Mouse (Mus musculus): ENCODE measurements at regions not wholly inside any gene's neighbourhood (a gene's known extent, or its start where the extent isn't known, plus 50 kb on each side); places are given as distances from the start of the nearest gene placed in this dataset.

DNA sequence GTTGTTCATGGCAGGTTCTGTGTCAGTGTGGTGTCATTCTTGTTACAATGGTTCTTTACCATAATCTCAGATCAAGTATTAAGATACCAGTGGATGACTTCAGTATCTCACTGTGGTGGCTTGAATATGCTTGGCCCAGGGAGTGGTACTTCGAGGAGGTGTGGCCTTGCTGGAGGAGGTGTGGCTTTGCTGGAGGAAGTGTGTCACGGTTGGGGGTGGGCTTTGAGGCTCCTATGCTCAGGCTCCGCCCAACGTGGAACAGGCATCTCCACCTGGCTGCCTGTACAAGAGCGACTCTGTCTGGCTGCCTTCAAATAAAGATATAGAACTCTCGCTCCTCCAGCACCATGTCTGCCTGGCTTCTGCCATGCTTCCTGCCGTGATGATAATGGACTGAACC, 63.6 kb downstream of the Cd2 start:
- DNase-seq, result no peak

- DNase-seq, result no peak
These were observed 67.8 kb downstream of the Cd2 start for GRCm38 (mm10) chr3:101219897-101220296.

DNA sequence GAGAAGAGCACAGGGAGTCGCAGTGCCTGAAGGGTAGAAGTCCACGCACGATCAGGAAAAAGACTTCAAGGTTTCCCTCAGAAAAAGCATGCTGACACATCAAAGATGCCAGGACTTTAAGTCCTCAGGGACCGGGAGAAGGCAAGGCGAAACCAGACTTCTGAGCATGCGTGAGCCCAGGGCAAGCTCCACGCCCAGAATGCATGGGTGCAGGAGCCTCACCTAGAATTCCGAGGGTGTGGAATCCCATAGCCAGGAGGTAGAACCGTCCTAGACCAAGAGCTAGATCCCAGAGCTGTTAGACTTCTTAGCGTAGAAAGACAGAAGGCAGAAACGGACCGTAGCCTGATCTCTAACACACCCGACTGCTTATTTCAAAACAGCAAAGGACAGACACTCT, 71.0 kb downstream of the Cd2 start:
- DNase-seq, result no peak

GRCm38 (mm10) chr3:101213212-101213562, 74.6 kb downstream of the Cd2 start:
- no peak for DNase-seq

- peak; percentile 79 to 90 for DNase-seq
These were observed 75.1 kb downstream of the Cd2 start for GRCm38 (mm10) chr3:101212403-101213211.

- DNase-seq, result peak; percentile 57 to 59
These were observed 75.8 kb downstream of the Cd2 start for GRCm38 (mm10) chr3:101211936-101212335.

DNA sequence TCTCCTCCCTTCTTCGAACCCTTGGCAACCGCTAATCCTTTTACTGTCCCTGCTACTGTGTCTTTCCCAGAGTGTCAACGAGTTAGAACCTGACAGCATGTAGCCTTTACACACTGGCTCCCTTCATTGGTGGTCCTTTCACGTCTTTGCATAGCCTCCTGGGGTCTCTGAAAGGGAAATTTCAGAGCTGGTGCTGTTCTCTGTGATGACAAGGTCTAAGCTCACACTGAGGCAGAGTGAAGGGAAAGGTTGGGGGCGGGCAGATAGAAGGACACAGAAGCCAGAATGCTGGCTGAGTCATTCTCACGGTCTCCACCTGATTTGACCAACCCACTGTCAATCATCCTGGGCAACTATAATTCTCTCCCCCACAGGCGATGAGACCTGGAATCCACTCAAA, 78.2 kb downstream of the Cd2 start:
- peak; percentile 19 to 22 for DNase-seq

- no peak for DNase-seq
These were observed 79.0 kb downstream of the Cd2 start for GRCm38 (mm10) chr3:101208751-101209150.

GRCm38 (mm10) chr3:101206172-101206571, 81.6 kb downstream of the Cd2 start:
- DNase-seq, result peak; percentile 51 to 57

GRCm38 (mm10) chr3:101194725-101195124, 84.6 kb upstream of the Ptgfrn start:
- DNase-seq, result no peak

GRCm38 (mm10) chr3:101194319-101194718, 84.2 kb upstream of the Ptgfrn start:
- no peak for DNase-seq

- peak; percentile 20 to 30 for DNase-seq
These were observed 81.4 kb upstream of the Ptgfrn start for GRCm38 (mm10) chr3:101191298-101191986.

DNA sequence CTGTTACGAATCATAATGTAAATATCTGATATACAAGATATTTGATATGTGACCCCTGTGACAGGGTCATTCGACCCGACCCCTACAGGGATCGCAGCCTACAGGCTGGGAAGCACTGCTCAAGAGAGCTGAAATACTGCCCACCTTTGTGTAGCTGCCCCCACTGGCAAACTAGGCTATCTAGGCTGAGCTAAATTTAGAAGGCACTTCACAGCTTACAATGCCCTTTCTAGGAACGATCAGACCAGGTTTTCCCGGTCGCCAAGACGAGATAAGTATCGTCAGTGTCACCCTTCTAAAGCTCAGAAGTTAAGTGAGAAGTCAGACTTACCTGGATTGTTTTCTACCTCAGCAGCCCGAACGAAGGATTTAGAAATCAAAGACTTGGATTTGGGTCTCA, 71.9 kb upstream of the Ptgfrn start:
- no peak for DNase-seq

DNA sequence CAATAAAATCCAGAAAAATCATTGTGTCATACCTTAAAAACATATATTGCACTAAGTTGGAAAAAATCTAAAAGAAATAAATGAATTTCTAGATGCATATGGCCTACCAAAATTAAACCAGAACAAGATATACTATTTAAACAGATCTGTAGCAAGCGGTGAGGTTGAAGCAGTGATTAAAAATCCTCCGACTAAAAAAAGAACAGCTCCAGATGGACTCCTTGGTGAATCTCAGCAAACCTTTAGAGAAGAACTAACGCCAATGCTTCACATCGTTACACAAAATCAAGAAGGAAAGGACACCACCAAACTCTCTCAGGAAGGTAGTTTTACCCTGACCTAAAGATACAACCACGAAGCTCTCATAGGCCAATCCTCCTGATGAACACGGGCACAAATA, 63.9 kb upstream of the Ptgfrn start:
- DNase-seq, result no peak

GRCm38 (mm10) chr3:101170037-101171019, 60.2 kb upstream of the Ptgfrn start:
- no peak for DNase-seq

DNA sequence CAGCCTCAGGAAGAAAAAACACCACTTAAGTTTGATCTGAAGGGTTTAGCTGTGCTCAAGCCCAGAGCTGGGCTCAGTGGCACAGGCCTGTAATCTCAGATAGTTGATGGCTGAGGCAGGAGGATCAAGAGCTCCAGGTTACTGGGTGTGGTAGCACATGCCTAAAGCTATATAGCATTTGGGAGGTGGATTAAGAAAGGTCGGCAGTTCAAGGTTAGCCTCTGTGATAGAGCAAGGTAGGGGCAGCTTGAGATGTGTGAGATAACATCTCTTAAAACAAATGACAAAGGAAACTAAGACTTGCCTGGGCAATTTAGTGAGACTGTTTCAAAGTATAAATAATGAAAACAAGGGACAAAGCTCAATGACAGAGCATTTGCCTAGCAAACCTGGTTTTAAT, 56.9 kb upstream of the Ptgfrn start:
- no peak for DNase-seq

- DNase-seq, result no peak
These were observed 56.5 kb upstream of the Ptgfrn start for GRCm38 (mm10) chr3:101166580-101166979.

GRCm38 (mm10) chr3:101165261-101165660, 55.2 kb upstream of the Ptgfrn start:
- no peak for DNase-seq

DNA sequence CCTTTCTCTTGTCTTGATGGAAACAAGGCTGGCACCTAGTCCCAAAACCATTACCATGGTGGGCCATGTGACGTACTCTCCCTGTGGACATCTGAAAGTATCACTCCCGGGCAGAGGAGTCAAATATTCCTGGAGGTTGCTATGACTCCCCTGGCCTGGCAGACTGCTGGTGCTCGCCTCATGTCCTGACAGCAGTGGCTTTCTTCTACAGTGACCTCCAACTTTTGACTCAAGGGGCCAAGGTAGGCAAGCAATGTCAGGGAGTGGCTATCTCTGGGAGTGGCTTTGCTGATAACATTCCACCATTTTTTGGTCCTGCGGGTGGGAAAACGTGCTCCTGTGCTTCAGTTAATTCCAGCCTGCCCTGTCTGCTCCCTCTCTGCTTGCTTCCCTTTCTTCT, 54.7 kb upstream of the Ptgfrn start:
- no peak for DNase-seq

GRCm38 (mm10) chr3:101163991-101164434, 53.9 kb upstream of the Ptgfrn start:
- DNase-seq, result no peak

DNA sequence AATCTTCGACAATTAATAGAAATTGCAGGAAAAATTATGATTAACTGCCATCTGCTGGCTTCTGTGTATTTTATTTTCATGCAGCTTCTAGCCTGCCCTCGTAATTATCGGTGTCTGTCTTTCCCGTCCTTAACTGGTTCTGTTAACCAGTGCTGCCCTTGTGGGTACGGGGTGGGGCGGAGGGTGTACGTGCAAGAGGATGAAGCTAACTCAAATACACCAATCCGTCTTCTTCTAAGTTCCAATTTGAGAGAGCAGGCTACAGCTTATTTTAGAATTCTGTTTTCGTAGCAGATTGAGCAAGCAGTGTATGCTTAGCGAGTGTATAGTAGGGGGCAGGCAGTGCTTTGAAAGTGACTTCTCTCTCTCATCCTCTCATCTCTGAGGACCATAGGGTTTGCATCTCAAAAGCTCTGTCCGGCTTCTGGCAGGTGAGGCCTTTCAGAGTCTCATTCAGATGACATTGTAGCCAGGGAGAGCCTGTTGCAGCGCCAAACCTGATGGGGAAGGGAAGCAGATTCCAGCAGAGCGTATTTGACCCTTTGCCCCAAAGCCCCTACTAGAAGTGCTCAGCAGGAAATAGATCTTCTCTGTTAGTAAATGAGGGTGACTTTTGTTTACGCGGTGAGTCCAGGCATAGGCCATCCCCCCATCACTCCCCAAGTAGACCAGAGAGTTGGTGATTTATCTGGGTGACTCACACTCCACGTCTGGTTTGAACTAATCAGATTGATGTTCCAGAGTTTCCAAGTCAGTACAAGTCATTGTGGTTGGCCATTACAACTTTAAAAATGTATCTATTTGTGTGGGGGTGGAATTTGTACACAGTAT, 53.3 kb upstream of the Ptgfrn start:
- DNase-seq, result peak; percentile 35 to 47

DNA sequence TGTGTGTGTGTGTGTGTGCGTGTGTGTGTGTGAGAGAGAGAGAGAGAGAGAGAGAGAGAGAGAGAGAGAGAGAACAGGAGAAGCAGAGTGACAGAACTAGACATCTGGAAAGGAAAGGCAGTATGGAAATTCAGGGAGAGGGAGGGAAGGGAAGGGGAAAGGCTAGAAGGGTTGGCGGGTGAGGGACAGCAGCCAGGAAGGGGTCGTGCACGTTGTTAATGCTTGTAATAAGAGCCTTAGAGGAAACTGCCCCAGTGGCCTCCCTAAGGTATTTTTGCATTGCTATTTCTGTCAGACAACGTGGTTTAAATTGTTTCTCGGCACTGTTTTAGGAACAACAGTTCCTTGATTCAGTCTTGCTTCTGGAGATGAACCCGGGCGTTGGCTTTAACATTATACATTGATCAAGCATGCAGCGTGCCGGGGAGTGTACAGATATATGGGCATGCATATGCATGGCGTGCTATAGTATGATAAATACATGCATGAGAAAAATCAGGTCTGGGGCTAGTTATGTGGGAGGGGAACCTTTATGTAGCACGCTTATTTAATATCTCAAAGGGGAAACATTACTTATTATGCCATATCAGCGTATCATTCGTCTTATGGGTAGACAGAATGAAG, 52.6 kb upstream of the Ptgfrn start:
- no peak for DNase-seq
